Mouse (Mus musculus) forebrain, postnatal 0 days (tissue): ENCODE data around the gene Gm26558. TPM values are rescaled to one million over a fixed set of nuclear protein-coding genes. Genes with fewer than 3 reads are reported as not detected.
A peak's percentile ranks its signal among the peaks of the same experiment; 100 is the strongest.

Experiments used
- ATAC-seq: fragments of 200-750 bp; cut with Nextera tagmentation; 2 replicates; pipeline ENCODE4 v1.8.0; 2017; ENCODE audit warnings: mild to moderate bottlenecking, moderate library complexity
- DNase-seq: peaks from one replicate; pipeline ENCODE4 v3.0.0-alpha.2; 2015
- H3K27ac ChIP-seq: fragments of 300-500 bp; sonication (generic); 2 replicates; pipeline ENCODE4 v1.5.1; 2014; ENCODE audit warnings: low read depth, mild to moderate bottlenecking, antibody characterized with exemption, low read length, moderate library complexity, mixed read lengths
- H3K27me3 ChIP-seq: fragments of 300-500 bp; sonication (generic); 2 replicates; pipeline ENCODE4 v1.6.1; 2014; ENCODE audit warnings: mild to moderate bottlenecking, low read length, mixed read lengths; ENCODE audit not compliant: insufficient read depth
- H3K36me3 ChIP-seq: fragments of 300-500 bp; sonication (generic); 2 replicates; pipeline ENCODE4 v1.6.1; 2014; ENCODE audit warnings: mild to moderate bottlenecking, moderate library complexity; ENCODE audit not compliant: insufficient read depth
- H3K4me1 ChIP-seq: fragments of 300-500 bp; sonication (generic); 2 replicates; pipeline ENCODE4 v1.6.1; 2014; ENCODE audit warnings: antibody characterized with exemption; ENCODE audit not compliant: insufficient read depth
- H3K4me2 ChIP-seq: fragments of 300-500 bp; sonication (generic); 2 replicates; pipeline ENCODE4 v1.6.1; 2014; ENCODE audit warnings: low read depth, mild to moderate bottlenecking, moderate library complexity
- H3K4me3 ChIP-seq: fragments of 300-500 bp; sonication (generic); 2 replicates; pipeline ENCODE4 v1.5.1; 2014; ENCODE audit warnings: low read depth, low read length, mixed read lengths
- H3K9ac ChIP-seq: fragments of 300-500 bp; sonication (generic); 2 replicates; pipeline ENCODE4 v1.6.1; 2014; ENCODE audit warnings: mild to moderate bottlenecking
- H3K9me3 ChIP-seq: fragments of 300-500 bp; sonication (generic); 2 replicates; pipeline ENCODE4 v1.6.1; 2016; ENCODE audit warnings: low read length
- CTCF ChIP-seq: sonication (generic); IDR thresholded peaks from 2 replicates; pipeline ENCODE4 v1.5.1; 2016; ENCODE audit warnings: antibody characterized with exemption, control low read depth, low read depth
- WGBS: fragments of 180-500 bp; shearing (Covaris S2); extraction: QIAGEN DNeasy Blood & Tissue Kit; methylation state at CpG from one replicate; pipeline ENCODE4 v1.1.7; 2014; 5-methylcytosine and 5-hydroxymethylcytosine counted together
- polyA plus RNA-seq: library from polyadenylated mRNA; unstranded; fragments of >200 nt; fragmentation: Nextera tagmentation; extraction: Ambion mirVana; gene quantifications from 2 replicates; pipeline ENCODE4 v1.2.1, GENCODE M21; 2015
- total RNA-seq: library from RNA; depleted of rRNA; stranded (reverse); fragments of >200 nt; gene quantifications from 2 replicates; pipeline ENCODE4 v1.2.3, GENCODE M21; 2014

The Gm26558 gene
- total and polyA plus RNA-seq, 2 experiments from 2014 or later: 3.4 TPM; not detected in 1

GRCm38 (mm10) chr2:70669241-70669640, 7.3 kb upstream of the Gm26558 start:
- no peaks in the 10 kb centered on the region for H3K27me3 ChIP-seq
- no peak overlapping the region for H3K4me2 ChIP-seq
- H3K36me3 ChIP-seq: no peaks in the 10 kb centered on the region
- no peaks in the 10 kb centered on the region for H3K9me3 ChIP-seq
- WGBS: 83% methylated on average over 2 of the region's 2 CpGs
- ATAC-seq (no peak), DNase-seq (no peak)
- no peak overlapping the region for H3K27ac ChIP-seq
- H3K4me1 ChIP-seq: no peaks in the 10 kb centered on the region
- no peak for TF ChIP-seq CTCF
- H3K9ac ChIP-seq: no peak overlapping the region
- no peak overlapping the region for H3K4me3 ChIP-seq

DNA sequence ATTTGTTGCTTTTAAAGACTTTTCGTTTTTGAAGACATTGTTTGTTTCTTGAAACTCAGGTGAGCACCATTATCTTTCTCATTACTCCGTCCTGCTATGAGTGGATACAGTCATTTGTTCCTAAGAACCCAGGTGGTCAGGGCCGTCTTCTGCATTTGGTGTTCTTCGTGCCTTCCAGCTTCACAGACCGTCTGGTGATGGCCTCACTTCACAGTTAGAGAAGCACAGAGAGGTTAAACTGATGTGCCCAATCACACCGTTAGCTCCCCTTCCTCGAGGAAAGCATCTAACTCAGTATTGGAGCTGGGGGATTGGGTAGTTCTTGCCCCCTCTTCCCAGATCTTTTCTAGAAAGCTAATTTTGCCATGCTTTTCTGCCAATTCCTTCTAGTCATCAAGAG, 5.1 kb upstream of the Gm26558 start:
- DNase-seq (no peak), ATAC-seq (no peak)
- no peak for TF ChIP-seq CTCF
- WGBS: 85% methylated on average over 7 of the region's 7 CpGs
- H3K4me1 ChIP-seq: peaks cover 8% of the 10 kb centered on the region; the same call in 1 of the 2 replicates
- H3K4me2 ChIP-seq: no peak overlapping the region
- no peak overlapping the region for H3K27ac ChIP-seq
- no peaks in the 10 kb centered on the region for H3K36me3 ChIP-seq
- no peak overlapping the region for H3K9ac ChIP-seq
- no peaks in the 10 kb centered on the region for H3K27me3 ChIP-seq
- no peaks in the 10 kb centered on the region for H3K9me3 ChIP-seq
- no peak overlapping the region for H3K4me3 ChIP-seq

DNA sequence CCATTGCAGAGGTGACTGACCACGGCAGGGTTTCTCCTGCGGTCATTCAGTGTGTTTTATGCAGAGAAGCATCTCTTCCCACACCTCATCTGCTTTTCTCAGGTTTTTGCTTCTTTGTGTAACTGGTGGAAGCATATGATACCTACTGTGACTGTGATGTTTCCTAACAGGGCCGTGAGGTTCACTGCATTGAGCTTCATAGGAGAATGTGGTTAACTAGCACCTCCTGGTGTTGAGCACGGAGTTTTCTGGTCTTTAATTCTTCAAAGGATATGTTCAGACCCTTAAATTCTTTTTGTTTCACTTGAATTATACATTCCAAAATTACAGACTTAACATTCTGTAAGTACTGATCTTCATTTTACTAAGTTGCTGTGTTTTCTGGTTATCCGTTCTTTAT, 1.9 kb upstream of the Gm26558 start:
- TF ChIP-seq CTCF: peak; percentile 56
- ATAC-seq (no peak), DNase-seq (peak; percentile 35)
- Histone ChIP-seq H3K27me3 (no peaks in the 10 kb centered on the region), H3K27ac (no peak overlapping the region), H3K4me2 (no peak overlapping the region), H3K9ac (no peak overlapping the region), H3K4me1 (peaks cover 12% of the 10 kb centered on the region; the same call in 1 of the 2 replicates), H3K36me3 (no peaks in the 10 kb centered on the region), H3K4me3 (no peak overlapping the region), H3K9me3 (no peaks in the 10 kb centered on the region)
- WGBS: 72% methylated on average over 5 of the region's 5 CpGs

DNA sequence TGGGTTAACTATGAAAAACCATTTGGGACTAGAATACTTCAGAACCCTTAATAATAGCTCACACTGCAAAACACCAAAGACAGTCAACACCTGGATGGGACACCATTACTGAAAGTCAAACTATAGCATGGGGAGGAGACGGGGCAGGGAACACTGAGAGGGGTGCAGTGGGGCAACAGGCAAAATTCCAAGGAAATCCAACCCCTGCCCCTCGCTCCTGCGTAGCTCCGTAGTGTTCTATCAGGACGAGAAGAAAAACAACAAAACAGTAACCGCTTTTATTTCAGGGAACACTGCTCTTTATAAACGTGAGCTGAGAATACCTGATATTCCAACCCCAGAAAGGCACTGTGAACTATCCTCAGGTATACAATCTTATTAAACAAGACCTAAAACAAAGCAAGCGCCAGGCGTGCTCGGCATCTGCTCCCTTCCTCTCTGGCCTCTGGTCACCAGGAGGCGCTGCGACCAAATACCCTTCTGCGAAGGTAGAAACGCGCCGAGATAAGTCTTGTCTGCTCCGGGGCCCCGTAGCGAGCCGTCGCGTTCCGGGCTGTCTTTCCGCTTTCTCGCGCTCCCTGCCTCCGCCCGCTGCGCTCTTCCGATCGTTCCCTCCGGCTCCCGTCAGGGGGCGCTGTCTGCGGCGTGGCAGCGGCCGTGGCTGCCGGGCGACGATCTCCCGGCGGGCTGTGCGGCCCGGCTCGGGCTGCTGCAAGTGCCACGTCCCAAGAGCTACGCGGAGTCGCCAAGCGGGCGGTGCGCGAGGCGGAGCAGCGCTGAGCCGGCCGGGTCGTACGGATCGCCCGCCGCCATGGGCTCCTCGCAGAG, 807 bp downstream of the Gm26558 start, which contains the start of gene Gorasp2:
Gene Gorasp2, plus strand, starts transcription at position 690 of the 828 bp plus-strand sequence.
- Histone ChIP-seq H3K4me3 (peak within 1 kb of the TSS; percentile 97), H3K27me3 (no peaks in the 10 kb centered on the region), H3K4me1 (peaks cover 12% of the 10 kb centered on the region; the same call in 1 of the 2 replicates), H3K36me3 (no peaks in the 10 kb centered on the region), H3K9ac (peak within 1 kb of the TSS; percentile 91), H3K27ac (peak within 1 kb of the TSS; percentile 86), H3K9me3 (no peaks in the 10 kb centered on the region), H3K4me2 (peak within 1 kb of the TSS; percentile 84)
- 2% methylated on average over 64 of the region's 64 CpGs for WGBS
- peak; percentile 98 for TF ChIP-seq CTCF
- ATAC-seq: peak; percentile 97
- peak; percentile 98 for DNase-seq

GRCm38 (mm10) chr2:70657083-70657482, 4.8 kb downstream of the Gm26558 start:
- H3K4me2 ChIP-seq: no peak overlapping the region
- WGBS: 53% methylated on average over 7 of the region's 7 CpGs
- DNase-seq (peak; percentile 18), ATAC-seq (no peak)
- no peak overlapping the region; the same call in 1 of the 2 replicates for H3K27ac ChIP-seq
- H3K36me3 ChIP-seq: no peaks in the 10 kb centered on the region
- H3K9ac ChIP-seq: no peak overlapping the region
- no peaks in the 10 kb centered on the region for H3K27me3 ChIP-seq
- no peak overlapping the region for H3K4me3 ChIP-seq
- no peak for TF ChIP-seq CTCF
- no peaks in the 10 kb centered on the region for H3K9me3 ChIP-seq
- H3K4me1 ChIP-seq: peaks cover 4% of the 10 kb centered on the region; the same call in 1 of the 2 replicates

DNA sequence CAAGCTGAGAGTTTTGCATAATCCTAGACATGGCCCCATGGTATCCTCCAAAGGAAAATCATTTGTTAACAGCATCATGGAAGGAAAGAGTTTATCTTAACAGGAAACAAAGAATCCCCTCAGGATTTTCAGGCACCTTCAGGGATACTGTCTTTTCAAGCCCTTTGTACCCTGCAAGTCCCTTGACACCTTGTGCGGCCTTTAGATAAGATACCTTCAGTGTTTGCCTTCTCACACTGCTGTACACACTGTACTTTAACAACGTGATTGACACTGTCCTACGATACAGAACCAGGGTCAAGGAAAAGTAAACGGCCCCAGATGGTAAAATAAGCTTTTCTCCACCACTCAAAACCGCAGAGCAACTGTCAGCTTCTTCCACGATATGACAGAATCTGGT, 10.1 kb downstream of the Gm26558 start:
- H3K27ac ChIP-seq: no peak overlapping the region
- no peak for DNase-seq

DNA sequence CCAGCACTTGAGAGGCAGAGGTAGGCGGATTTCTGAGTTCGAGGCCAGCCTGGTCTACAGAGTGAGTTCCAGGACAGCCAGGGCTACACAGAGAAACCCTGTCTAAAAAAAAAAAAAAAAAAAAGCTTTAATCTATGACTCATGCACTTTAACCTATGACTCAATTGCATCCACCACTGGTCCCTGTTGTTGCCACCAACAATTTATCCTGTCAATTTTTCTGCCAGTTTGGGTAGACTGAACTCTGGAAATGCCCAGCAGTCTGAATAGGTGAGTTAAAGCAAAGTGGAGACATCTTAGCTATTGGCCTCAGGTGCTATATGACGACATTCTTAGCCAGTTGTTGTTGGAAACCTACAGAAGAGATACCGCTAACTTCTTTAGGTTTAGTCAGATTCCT, 12.4 kb downstream of the Gm26558 start:
- DNase-seq: no peak
- no peaks in the 10 kb centered on the region for H3K4me1 ChIP-seq
- H3K9me3 ChIP-seq: no peaks in the 10 kb centered on the region
- no peak overlapping the region for H3K9ac ChIP-seq
- H3K36me3 ChIP-seq: no peaks in the 10 kb centered on the region
- no peak overlapping the region for H3K4me2 ChIP-seq
- 91% methylated on average over 4 of the region's 4 CpGs for WGBS
- TF ChIP-seq CTCF: no peak
- H3K27me3 ChIP-seq: no peaks in the 10 kb centered on the region
- no peak overlapping the region for H3K27ac ChIP-seq
- no peak overlapping the region for H3K4me3 ChIP-seq
- ATAC-seq: no peak

More for the DNA sequence above, 10.1 kb downstream of the Gm26558 start:
- H3K9ac ChIP-seq: no peak overlapping the region
- ATAC-seq: no peak
- H3K4me2 ChIP-seq: no peak overlapping the region
- no peaks in the 10 kb centered on the region for H3K36me3 ChIP-seq
- no peak overlapping the region for H3K4me3 ChIP-seq
- WGBS: 67% methylated on average over 6 of the region's 6 CpGs
- no peaks in the 10 kb centered on the region for H3K27me3 ChIP-seq
- H3K9me3 ChIP-seq: no peaks in the 10 kb centered on the region
- H3K4me1 ChIP-seq: no peaks in the 10 kb centered on the region
- TF ChIP-seq CTCF: no peak
